Mouse (Mus musculus) layer of hippocampus, adult 11-12 months (tissue): Measurements from ENCODE around the gene Wdr13.

Source experiments
- DNase-seq: peaks from one replicate; pipeline ENCODE4 v3.0.0; 2022; ENCODE audit warnings: low spot score

Gene Wdr13

DNA sequence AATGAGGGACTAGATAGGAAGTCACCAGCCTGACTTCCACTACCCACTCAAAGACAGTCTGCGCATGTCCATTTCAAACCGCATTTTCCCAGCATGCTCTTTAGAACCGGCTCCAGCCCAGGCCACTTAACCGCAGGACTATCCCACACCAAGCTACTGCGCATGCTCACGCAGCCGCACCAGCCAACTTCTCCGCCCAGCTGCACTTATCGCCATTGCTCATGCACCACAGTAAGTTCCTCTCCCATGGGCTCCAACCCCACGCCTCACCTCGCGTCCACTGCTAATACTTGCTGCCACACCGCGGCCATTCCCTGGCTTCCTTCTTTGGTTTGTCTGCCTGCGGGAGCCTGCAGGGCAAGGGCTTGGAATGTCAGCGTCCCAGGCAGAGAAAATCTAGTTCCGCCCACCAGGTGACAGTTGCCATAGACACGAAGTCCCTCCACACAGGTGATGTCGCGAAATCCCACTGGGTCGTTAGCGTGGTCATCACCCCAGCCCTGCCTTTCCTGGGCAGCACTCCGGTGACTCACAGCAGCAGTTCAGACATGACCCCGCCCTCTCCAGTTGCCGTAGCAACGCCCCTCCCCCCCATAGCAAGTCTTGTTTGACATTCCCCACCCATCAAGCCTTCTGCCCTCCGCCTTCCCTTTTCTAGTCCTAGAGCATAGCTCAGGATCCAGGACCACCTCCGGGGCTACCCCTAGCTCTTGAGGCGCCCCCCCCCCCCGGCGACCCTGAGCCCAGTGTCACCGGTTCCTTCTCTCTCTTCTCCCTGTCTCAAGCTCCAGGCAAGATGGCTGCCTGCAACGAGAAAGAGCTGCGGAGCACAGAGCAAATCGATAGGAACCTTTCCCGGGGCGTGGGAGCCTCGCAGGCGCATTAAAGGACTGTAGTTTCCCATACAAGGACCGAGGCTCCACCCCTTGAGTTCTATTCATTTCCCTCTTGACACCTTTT, at the start of gene Wdr13:
Wdr13 (minus strand) TSS at position 876 of the 960 bp plus-strand sequence.
- DNase-seq = peak; percentile 89

DNA sequence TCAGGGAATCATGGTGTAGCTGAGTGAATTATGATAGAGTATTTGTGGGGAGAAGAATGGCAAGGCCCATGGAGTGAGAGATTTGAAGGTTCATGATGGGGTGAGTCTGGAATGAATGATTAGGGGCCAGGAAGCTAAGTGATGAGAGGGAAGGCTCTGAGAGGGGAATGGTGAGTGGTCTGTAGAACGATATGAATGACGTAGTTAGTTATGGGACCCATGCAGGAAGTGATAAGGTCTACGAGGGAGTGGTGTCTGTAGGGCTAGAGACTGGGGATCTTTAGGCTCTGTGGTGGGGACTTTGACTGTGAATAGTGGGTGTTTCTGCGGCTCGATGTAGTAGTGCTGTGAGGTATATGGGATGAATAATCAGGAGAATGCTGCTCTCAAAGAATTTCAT, 47.0 kb upstream of the Wdr13 start:
- DNase-seq = no peak

DNA sequence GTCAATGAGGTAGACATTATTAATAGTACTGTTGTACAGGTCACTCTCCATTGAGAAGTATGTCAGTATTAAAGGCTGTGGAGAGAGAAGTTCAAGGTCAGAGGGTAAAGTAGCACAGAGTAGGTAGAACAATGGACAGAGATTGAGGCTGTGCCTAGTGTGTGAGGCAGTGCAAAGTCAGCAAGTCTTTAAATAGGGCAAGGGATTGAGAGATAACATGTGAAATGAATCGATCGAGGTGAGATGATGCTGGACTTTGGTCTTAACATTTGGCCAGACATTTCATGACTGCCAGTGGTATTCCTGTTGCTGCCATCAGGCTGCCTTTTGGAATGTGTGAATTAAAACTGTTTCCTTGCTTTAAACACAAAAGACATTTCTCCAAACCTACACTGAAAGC, 46.2 kb upstream of the Wdr13 start:
- no peak for DNase-seq

DNA sequence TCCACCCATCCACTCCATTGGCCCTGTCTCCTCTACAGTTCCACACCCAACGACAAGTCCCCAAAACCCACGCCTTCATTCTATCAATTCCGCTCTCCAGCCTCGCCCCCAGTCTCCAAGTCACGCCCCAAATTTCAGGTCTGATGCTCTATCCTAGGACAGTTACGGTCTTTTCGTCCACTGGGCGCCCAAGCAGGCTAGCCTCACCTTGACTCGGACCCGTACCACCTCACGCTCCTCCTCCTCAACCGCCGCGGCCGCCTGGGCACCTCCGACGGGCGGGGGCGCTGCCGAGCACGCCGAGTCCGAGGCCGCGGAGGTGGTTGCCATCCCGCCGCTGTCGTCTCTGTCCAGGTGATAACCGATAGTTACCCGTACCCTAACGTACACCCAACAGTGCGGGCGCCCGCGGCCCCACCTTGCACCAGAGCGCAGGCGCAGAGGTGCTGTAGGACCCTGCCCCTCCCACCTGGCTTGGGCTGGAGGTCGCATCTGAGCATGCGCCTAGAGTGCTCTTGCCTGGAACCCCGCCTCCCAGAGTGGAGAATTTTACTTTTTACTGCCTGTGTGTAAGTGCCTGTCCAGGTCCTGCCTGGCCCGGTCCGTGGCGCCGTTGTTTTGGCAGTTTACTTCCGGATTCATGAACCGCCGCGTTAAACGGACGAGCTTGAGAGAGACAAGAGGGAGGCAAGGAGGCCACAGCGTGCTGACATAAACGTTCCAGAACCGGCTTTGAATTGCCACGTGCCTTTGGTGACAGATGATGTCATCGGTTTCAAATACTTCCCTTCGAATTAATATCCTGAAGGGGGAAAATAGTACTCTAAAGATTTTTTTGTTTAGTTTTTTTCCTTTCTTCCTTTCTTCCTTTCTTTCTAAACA, 43.1 kb upstream of the Wdr13 start, which contains the start of gene Tbc1d25:
Tbc1d25 (minus strand) TSS at position 678 of the 882 bp plus-strand sequence.
- peak; percentile 83 for DNase-seq

DNA sequence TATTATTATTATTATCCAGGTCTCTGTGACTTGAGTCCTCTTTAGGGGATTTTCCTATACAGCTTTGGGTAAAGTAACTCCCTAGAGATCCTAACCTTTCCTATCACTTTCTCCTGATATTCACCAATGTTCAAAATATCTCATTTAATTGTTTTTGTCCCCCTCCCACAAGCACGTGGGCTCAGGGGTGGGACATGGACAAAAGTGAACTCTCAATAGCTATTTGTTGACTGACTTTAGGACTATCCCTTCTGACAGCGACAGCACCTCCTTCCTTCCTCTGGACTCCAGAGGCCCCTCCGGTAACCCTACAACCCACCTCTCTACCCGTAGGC, 42.4 kb upstream of the Wdr13 start:
- DNase-seq = no peak

DNA sequence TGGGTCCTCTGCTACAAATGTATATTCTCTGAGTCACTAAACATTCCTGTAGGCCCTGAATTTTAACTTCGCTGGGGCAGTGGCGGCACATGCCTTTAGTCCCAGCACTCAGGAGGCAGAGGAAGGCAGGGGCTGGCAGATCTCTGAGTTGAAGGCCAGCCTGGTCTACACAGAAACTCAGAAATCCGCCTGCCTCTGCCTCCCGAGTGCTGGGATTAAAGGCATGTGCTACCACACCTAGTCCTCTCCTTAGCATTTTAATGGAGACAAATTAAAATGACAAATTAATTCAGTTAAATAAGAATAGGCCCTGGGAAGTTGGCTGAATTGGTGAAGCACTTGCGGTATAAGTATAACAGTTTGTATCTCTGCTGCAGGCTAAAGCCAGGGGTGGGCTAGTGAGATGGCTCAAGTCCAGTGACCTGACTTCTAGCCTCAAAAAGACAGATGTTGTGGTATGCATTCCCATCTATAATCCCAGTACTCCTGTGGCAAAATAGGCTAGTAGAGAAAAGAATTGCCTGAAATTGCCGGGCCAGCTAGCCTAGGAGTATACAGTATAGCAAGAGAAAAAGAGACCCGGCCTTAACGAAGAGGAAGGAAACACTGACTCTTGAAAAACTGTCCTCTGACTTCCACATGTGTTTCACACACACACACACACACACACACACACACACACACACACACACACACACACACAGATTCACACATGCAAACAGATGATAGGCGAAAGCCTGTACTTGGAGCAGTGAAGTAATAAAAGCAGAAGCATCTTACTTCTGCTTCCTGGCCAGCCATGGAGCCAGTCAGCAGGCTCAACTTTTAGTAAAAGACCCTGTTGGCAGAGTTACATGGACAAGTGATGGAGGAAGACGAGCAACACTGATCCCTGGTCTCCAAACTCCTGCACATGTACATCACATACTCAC, 35.3 kb upstream of the Wdr13 start:
- no peak for DNase-seq

DNA sequence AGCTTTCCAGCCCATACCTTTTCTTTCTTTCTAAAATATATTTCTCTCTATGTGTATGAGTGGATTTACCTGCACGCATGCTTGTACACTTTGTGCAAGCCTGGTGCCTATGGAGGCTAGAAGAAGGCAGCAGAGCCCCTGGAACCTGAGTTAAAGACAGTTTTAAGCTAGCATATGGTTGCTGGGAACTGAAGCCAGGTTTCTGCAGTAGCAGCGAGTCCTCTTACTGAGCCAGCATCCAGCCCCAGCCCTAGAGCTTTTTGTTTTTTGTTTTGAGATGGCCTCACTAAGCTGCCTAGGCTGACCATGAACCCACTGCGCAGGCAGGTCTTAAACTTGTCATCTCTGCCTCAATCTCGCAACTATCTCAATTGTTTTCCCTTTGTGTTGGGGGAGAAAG, 31.8 kb upstream of the Wdr13 start:
- no peak for DNase-seq

DNA sequence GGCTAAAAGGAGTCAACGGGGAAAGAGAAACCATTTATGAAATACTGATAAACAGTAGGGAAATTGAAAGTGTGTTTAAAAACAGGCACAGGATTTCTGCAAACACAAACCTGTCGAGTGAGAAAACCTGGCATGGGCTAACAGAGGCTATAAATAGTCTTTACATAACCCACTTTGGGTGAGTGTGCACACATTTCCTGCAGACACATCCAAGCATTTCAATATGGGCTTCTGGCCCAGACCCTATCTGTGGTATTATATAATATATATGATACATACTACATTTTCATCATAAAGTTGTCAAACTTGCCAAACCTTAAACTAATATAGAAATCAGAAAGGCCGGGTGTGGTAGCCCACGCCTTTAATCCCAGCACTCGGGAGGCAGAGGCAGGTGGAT, 30.4 kb upstream of the Wdr13 start:
- peak; percentile 10 for DNase-seq

DNA sequence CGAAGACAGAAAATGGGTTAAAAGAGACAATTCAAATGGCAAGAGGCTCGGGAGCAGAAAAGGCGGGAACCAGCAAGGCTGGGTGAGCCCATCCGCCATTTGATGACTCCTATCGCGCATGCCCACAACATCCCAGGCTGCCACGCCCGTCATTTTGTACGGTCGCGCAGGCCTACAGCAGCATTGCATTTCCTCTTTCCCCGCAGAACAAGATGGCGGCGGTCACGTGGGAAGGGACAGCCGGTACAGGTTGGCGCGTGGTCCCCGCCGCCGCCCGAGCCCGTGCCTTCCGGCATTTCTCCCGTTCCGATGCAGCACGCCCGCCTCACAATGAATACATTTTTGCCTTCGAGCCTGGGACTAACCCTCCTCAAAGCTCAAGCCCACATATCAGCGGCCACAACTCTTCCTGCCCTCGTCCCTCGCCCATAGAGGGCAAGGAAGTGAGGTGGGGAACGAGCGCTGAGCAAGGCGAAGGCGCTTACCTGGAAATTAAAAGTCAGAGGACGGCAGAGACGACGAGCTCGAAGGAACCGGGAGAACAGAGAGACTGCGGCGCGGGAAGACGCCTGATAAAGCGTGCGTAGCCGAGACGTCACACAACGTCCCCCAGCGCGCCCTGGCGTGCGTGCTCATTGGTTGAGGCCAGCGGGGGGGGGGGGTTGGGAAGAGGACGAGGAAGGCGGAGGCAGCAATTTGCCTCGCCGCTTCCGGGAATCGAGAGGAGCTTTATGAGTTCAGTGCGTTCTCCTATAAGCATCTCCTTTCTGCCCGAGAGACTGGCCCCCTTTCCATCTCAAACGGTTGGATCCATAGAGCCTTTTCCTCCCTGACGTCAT, 12.7 kb upstream of the Wdr13 start, which contains the start of gene Rbm3:
Rbm3 (minus strand) TSS at position 728 of the 839 bp plus-strand sequence.
- peak; percentile 88 for DNase-seq

DNA sequence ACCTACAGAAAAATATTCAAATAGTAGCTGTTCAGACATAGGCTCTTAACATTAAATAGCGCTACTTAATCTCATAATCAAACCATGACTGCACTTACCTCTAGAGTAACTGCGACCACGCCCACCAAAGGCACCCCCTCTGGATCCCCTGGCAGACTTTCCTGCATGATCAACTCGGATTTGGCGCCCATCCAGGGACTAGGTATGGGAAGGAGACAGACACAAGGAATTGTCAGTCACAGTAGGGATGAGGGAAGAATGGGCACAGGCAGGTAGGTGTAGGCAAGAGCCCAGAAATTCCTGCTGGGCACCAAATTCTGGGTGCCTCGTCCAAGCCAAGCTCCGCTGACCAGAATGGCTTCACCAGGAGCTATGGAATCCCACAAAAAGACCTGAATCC, 11.1 kb upstream of the Wdr13 start:
- DNase-seq = no peak

DNA sequence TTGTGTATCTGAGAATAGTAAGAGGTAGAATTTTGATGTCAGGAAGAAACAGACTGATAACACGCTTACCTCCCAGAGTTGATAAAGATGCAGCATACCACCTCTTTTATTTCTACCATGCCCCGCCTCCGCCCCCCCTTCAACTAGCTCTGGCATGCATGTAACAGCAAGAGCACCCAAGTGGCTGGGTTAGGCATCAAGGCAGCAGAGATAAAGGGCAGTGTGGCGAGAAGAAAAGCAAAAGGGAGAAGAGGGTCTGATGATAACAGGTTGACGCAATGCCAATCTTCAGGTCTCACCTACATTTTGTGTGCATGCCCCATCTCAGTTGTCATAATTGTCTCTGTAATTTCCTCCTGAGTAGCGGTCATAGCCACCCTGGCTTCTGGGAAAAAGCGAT, 10.3 kb upstream of the Wdr13 start:
- DNase-seq = no peak

DNA sequence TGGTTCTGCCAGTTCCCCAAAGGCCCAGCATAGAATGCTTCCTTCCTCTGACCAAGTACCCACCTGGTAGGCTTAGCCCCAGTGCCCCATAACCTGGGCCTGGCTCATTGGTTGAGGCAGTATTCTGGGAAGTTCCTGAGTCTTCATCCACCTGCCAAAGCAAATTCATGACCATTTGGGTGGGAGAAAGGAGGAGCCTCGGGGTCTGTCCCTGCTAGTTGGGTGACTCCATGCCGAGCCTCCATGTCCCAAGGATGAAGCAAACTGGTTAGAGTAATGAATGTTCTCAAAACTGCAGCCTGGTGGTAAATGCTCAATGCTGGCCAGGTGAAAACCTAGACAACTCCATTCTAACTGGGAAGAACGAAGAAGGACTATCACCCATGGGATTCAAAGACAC, 8.4 kb upstream of the Wdr13 start:
- DNase-seq = no peak

DNA sequence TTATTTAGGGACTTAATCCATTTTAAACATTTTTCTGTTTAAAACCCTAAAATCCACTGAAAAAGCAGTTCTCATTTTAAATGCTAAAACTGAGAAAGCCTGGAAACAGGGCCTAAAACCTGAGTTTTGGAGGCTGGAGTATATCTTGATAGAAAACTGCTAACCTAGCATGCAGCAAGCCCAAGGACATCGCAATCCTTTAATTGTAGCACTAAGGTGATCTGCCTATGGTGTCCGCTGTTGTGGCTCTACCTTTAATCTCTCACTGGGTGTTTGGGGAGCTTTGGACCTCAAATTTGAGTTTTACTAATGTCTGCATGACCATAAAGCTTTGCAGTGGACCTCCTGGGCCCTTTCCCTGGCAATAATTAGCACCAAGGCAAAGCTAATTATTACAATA, 7.8 kb upstream of the Wdr13 start:
- no peak for DNase-seq

DNA sequence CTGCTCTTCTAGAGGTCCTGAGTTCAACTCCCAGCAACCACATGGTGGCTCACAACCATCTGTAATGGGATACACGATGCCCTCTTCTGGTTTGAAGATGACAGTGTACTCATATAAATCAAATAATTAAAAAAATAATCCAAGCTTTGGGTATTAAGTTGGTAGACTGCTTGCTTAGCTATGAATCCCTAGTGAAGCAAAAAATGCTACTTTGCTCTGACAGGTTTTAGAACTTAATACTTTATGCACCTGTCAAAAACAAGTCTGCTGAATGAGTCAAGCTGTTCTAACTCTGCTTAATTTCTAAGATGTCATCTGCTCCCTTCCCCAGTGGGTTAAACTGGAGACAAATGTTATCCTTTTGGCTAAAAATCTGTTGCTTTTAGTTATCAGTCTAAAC, 6.8 kb upstream of the Wdr13 start:
- DNase-seq = no peak

DNA sequence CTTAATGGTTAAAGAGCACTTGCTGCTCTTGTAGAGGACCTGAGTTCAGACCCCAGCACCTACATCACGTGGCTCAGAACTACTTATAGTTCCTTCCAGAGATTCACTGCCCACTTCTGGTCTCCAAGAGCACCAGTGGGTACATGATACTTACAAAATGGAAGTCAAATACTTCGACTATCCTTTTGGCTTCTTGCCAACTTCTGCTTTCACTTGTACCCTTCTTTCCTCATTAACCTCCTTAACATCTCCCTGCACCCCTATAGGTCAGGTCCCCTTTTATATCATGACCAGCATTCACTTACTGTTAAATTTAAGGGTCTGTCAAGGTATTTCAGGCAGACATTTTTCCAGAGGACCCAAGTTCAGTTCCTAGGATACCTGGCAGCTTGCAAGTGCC, 3.2 kb upstream of the Wdr13 start:
- DNase-seq = no peak

DNA sequence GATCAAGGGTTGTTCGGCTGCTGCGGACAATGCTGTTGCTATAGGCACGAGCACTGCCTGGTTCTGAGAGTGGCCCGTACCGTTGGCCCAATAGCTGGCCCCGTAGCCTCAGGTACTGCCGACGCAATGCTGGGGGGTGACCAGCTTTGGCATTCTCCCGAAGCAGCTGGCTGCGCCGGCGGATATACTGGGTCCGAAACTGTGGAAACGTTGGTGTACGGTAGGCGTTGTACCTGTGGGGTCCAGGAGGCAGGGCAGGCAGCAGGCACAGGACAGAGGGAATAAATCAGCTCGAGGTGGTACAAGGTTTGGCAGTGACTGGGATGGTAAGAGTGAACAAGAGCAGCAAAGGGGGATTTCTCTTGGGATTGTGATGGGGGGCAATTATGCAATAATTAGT, 1.3 kb downstream of the Wdr13 start:
- DNase-seq = no peak

DNA sequence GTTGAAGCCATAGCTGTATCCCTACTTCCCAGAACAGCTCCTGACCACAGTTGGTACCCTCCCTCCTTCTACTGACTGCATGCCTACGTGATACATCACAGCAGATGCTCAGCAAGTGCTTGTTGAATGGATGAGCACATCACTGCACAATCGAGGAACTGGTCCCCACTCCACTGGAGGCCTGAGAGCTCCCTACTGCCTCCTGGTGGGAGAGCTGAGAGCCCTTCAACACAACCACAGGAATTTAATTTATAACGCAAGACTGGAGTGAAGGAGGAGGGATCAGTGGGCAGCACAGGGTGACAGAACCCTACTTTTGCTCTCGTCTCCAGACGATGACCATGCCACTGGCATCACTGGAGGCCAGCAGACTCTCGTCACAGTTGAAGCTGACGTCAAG, 7.5 kb downstream of the Wdr13 start:
- DNase-seq = no peak

DNA sequence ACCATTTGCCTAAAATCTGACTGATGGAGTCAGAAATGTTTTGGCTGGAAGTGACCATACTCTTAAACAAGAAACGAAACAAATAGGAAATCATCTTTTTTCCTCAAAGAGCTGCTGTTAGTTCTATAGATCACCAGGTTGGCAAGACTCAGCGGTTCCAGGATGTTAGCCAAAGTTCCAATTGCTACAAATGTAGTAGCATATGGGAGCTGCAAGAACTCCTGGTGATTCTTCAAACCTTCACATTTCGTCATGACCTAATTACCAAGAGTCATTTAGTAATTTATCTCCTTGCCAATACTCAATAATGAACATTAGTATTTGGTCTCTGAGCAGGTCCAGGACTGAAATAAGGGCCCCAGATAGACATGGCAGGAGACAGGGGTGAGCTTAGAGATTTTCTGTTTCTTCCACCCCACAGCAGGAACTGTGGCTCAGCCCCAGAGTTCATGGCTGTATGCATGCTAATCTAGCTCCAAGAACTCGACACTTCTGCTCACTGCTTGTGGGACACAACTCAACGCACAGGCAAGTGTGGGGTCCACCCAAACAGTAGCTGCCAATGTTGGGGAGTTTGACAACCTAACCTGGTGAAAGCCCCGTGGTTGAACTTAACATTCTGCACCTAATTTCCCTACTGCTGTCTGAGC, 8.7 kb downstream of the Wdr13 start:
- no peak for DNase-seq

DNA sequence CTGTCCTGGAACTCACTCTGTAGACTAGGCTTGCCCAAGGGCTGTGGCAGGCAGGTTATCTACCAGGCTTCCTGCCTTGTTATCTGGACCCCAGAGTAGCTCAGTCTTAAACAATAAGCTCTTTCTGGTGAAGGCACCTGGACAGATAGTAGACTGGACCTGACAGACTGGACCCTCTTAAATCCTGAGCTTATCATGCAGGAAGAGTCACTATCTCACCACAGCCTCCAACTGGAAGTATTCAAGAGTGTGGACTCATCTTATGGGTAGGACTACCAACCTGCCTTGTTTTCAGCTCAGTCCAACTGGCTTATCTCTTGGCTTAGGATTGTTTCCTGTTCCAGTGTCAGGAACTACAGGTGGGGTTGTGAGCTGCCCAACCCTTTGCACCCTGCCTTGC, 15.4 kb downstream of the Wdr13 start:
- DNase-seq = no peak

DNA sequence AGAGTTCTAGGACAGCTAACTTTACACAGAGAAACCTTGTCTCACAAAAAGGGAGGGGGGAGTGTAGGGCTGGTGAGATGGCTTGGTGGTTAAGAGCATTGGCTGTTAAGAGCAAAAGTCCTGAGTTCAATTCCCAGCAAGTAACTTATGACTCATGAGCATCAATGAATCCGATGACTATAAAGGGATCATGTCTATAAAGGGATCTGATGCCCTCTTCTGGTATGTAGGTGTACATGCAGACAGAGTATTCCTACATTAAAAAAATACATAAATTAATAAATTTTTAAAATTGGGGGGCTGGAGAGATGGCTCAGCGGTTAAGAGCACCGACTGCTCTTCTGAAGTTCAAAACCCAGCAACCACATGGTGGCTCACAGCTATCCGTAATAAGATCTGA, 17.4 kb downstream of the Wdr13 start:
- DNase-seq = no peak
